9 mouse cellular contexts compared by ENCODE assay signal in the genomic region with DNA sequence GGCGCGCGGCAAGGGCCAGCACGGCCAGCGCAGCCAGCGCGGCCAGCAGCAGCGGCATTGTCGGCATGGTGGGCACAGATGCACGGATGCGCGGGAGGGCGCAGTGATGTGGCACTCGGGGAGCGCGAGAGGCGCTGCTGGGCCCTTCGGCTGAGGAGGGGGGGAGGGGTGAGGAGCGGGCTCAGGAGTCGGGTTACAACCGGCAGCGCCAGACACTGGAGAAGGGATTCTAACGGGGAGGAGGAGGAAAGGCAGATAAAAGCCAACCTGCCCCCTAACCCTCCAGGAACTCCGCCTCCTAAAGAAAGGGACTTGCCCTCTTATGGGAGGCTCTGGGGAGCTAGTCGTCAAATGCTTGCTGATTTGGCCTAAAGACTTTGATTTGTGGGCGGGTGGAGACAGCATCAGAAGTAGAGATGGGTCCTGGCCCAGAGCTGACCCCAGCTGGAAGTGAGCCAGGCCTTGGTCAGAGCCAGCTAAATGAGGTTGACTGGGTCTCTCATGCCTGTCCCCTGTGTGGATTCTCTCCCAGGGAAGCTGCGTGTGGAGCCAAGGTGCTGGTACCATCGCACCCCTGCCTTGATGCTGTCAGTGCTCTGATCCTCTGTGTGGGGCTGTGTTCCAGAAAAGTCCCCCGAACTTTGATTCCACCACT. TPM values are rescaled to one million over a fixed set of nuclear protein-coding genes. Genes with fewer than 3 reads are reported as not detected.
A peak's percentile ranks its signal among the peaks of the same experiment; 100 is the strongest.
DNase-seq lines count a peak whose midpoint lies in the region; ATAC-seq lines count a peak whose summit lies in the region.
"Had no signal": no experiment of that assay in that cellular context is flagged by ENCODE, and none has a peak within 500 bp of the region (broad histone marks: within the 10 kb centered on the region; RNA-seq: fewer than 3 reads in every experiment).

A gene (minus strand): TSS at position 230 of the 655 bp plus-strand sequence.

- no peaks in the 10 kb centered on the region for H3K9me3 ChIP-seq in lung, embryonic 16.5 days (ENCODE audit: control insufficient read depth, low read length)
- H3K9me3 ChIP-seq in embryonic facial prominence, embryonic 10.5 days, result no peaks in the 10 kb centered on the region
- H3K9me3 ChIP-seq in hindbrain, embryonic 12.5 days (replicated peaks), result no peaks in the 10 kb centered on the region

- peaks cover 10% of the 10 kb centered on the region; the same call in 1 of the 2 replicates for H3K27me3 ChIP-seq in lung, embryonic 16.5 days (ENCODE audit: control insufficient read depth, insufficient read depth, low read depth, low read length)
- H3K27me3 ChIP-seq in embryonic facial prominence, embryonic 10.5 days (replicated peaks; ENCODE audit: low read depth, poor library complexity, severe bottlenecking), result peaks cover 63% of the 10 kb centered on the region
- peaks cover 32% of the 10 kb centered on the region for H3K27me3 ChIP-seq in hindbrain, embryonic 12.5 days

- H3K4me2 ChIP-seq in lung, embryonic 16.5 days (ENCODE audit: low read depth, low read length), result peak within 1 kb of the TSS; percentile 46
- H3K4me2 ChIP-seq in hindbrain, embryonic 12.5 days (replicated peaks), result peak within 1 kb of the TSS; percentile 58

- peaks cover 8% of the 10 kb centered on the region for H3K4me1 ChIP-seq in lung, embryonic 16.5 days (replicated peaks; ENCODE audit: control insufficient read depth, insufficient read depth, low read length)
- peaks cover 43% of the 10 kb centered on the region for H3K4me1 ChIP-seq in embryonic facial prominence, embryonic 10.5 days
- H3K4me1 ChIP-seq in hindbrain, embryonic 12.5 days, result peaks cover 16% of the 10 kb centered on the region

- H3K36me3 ChIP-seq in lung, embryonic 16.5 days (ENCODE audit: control insufficient read depth, insufficient read depth, low read length), result no peaks in the 10 kb centered on the region
- no peaks in the 10 kb centered on the region for H3K36me3 ChIP-seq in embryonic facial prominence, embryonic 10.5 days (replicated peaks)
- no peaks in the 10 kb centered on the region for H3K36me3 ChIP-seq in hindbrain, embryonic 12.5 days

- H3K9ac ChIP-seq in lung, embryonic 16.5 days (ENCODE audit: low read length), result peak within 1 kb of the TSS; percentile 22
- H3K9ac ChIP-seq in hindbrain, embryonic 12.5 days, result peak within 1 kb of the TSS; percentile 50

- 1% methylated on average over 28 of the region's 29 CpGs for WGBS in lung, embryonic 16.5 days
- whole genome bisulfite sequencing in embryonic facial prominence, embryonic 10.5 days, result 3% methylated on average over 29 of the region's 29 CpGs
- 2% methylated on average over 29 of the region's 29 CpGs for WGBS in hindbrain, embryonic 12.5 days

- no peak within 1 kb of the TSS for H3K27ac ChIP-seq in lung, embryonic 16.5 days (ENCODE audit: low read length)
- H3K27ac ChIP-seq in embryonic facial prominence, embryonic 10.5 days (replicated peaks), result peak within 1 kb of the TSS; percentile 87
- H3K27ac ChIP-seq in hindbrain, embryonic 12.5 days, result no peak within 1 kb of the TSS
- H3K27ac ChIP-seq: macrophage had no signal

- H3K4me3 ChIP-seq in lung, embryonic 16.5 days (ENCODE audit: low read length), result peak within 1 kb of the TSS; percentile 25
- peak within 1 kb of the TSS; percentile 63 for H3K4me3 ChIP-seq in embryonic facial prominence, embryonic 10.5 days
- H3K4me3 ChIP-seq in hindbrain, embryonic 12.5 days, result peak within 1 kb of the TSS; percentile 31

- peak; percentile 80 for ATAC-seq in lung, embryonic 16.5 days (ENCODE audit: low read depth)
- ATAC-seq in hindbrain, embryonic 12.5 days (ENCODE audit: low FRiP score), result peak; percentile 77

- DNase-seq in lung, postnatal 25 days (ENCODE audit: low spot score), result no peak
- DNase-seq in embryonic facial prominence, embryonic 10.5 days (ENCODE audit: low spot score), result peak; percentile 95
- peak; percentile 93 for DNase-seq in mesoderm, embryonic 11.5 days (ENCODE audit: low read depth, low spot score)
- DNase-seq in testis, postnatal 14 days (ENCODE audit: low spot score), result peak; percentile 29
- DNase-seq in adrenal gland, adult 2 months, result no peak
- no peak for DNase-seq in cerebellum, postnatal 36 days

RNA-seq across cellular contexts. Expression of the gene that starts here (rescaled TPM):
- polyA plus RNA-seq in lung, embryonic 16.5 days (2015; fragmentation: Nextera tagmentation; extraction: Ambion mirVana), result 8.1 and 9.0 TPM in 2 replicates
- polyA plus RNA-seq in embryonic facial prominence, embryonic 10.5 days (2016; fragmentation: Nextera tagmentation; extraction: Ambion mirVana), result 7.1 and 7.6 TPM in 2 replicates
- 6.4 TPM in 2 replicates for polyA plus RNA-seq in hindbrain, embryonic 12.5 days (2016; fragmentation: Nextera tagmentation; extraction: Ambion mirVana)
- total RNA-seq in adrenal gland, adult 2 months (2021), result under 1 TPM; 0.45 to 0.72 TPM
- 5.5 and 5.7 TPM in 2 replicates for polyA plus RNA-seq in adrenal gland, adult 2 months (2012; rRNA removed)
- polyA plus RNA-seq: macrophage had no signal

Comparison
In these comparisons a context has a peak if more than half of its experiments do, and no peak if none do; other contexts are left out.
1. DNase-seq: peak in embryonic facial prominence, embryonic 10.5 days (single experiment), mesoderm, embryonic 11.5 days (single experiment) and testis, postnatal 14 days (single experiment); none in lung, postnatal 25 days (single experiment), adrenal gland, adult 2 months (single experiment) and cerebellum, postnatal 36 days (0 of 2).
2. Peak in every context shown above with its lines, with median percentiles within 50 percentile points of each other: H3K4me3 ChIP-seq.